Mouse (Mus musculus) lung, embryonic 15.5 days (tissue): Measurements from ENCODE around the gene Sgms2. TPM values are rescaled to one million over a fixed set of nuclear protein-coding genes. Genes with fewer than 3 reads are reported as not detected.
A peak's percentile ranks its signal among the peaks of the same experiment; 100 is the strongest.

Source experiments
- ATAC-seq: fragments of 200-750 bp; cut with Nextera tagmentation; 2 replicates; pipeline ENCODE4 v1.8.0; 2017; ENCODE audit warnings: moderate number of reproducible peaks, borderline replicate concordance; ENCODE audit not compliant: low FRiP score, low TSS enrichment; ENCODE audit errors: extremely low read depth
- H3K27ac ChIP-seq: fragments of 300-500 bp; sonication (generic); 2 replicates; pipeline ENCODE4 v1.5.1; 2015; ENCODE audit warnings: moderate library complexity, mild to moderate bottlenecking, inconsistent platforms
- H3K27me3 ChIP-seq: fragments of 300-500 bp; sonication (generic); 2 replicates; pipeline ENCODE4 v1.6.1; 2015; ENCODE audit warnings: inconsistent platforms
- H3K36me3 ChIP-seq: fragments of 300-500 bp; sonication (generic); 2 replicates; pipeline ENCODE4 v1.6.1; 2015; ENCODE audit warnings: inconsistent platforms
- H3K4me1 ChIP-seq: fragments of 300-500 bp; sonication (generic); 2 replicates; pipeline ENCODE4 v1.6.1; 2015; ENCODE audit warnings: inconsistent platforms
- H3K4me2 ChIP-seq: fragments of 300-500 bp; sonication (generic); 2 replicates; pipeline ENCODE4 v1.6.1; 2015; ENCODE audit warnings: inconsistent platforms, mild to moderate bottlenecking, moderate library complexity
- H3K4me3 ChIP-seq: fragments of 300-500 bp; sonication (generic); 2 replicates; pipeline ENCODE4 v1.5.1; 2015; ENCODE audit warnings: mild to moderate bottlenecking, inconsistent platforms
- H3K9ac ChIP-seq: fragments of 300-500 bp; sonication (generic); 2 replicates; pipeline ENCODE4 v1.6.1; 2015; ENCODE audit warnings: inconsistent platforms
- H3K9me3 ChIP-seq: fragments of 300-500 bp; sonication (generic); 2 replicates; pipeline ENCODE4 v1.6.1; 2016; ENCODE audit warnings: inconsistent platforms
- WGBS: fragments of 180-500 bp; shearing (Covaris S2); methylation state at CpG from one replicate; pipeline ENCODE4 v1.1.7; 2015; 5-methylcytosine and 5-hydroxymethylcytosine counted together
- polyA plus RNA-seq: library from polyadenylated mRNA; unstranded; fragments of >200 nt; fragmentation: Nextera tagmentation; extraction: Ambion mirVana; gene quantifications from 2 replicates; pipeline ENCODE4 v1.2.1, GENCODE M21; 2015

The Sgms2 gene
- polyA plus RNA-seq, 1 experiment from 2014 or later: 2.9 TPM

- Histone ChIP-seq H3K9ac (no peak overlapping the region), H3K9me3 (no peaks in the 10 kb centered on the region), H3K4me3 (no peak overlapping the region), H3K36me3 (no peaks in the 10 kb centered on the region), H3K4me2 (no peak overlapping the region), H3K27ac (no peak overlapping the region), H3K4me1 (0 out of 2 replicates have a peak, but pooled peaks cover 4% of the 10 kb centered on the region), H3K27me3 (no peaks in the 10 kb centered on the region)
- WGBS: 67% methylated on average over 14 of the region's 14 CpGs
- ATAC-seq: no peak
Measured at GRCm38 (mm10) chr3:131322081-131322815, 169.0 kb downstream of the Sgms2 start.

- Histone ChIP-seq H3K4me1 (0 out of 2 replicates have a peak, but pooled peaks cover 4% of the 10 kb centered on the region), H3K36me3 (no peaks in the 10 kb centered on the region), H3K4me2 (no peak overlapping the region), H3K9me3 (no peaks in the 10 kb centered on the region), H3K27me3 (no peaks in the 10 kb centered on the region), H3K4me3 (no peak overlapping the region), H3K9ac (no peak overlapping the region), H3K27ac (no peak overlapping the region)
- WGBS: 7% methylated on average over 3 of the region's 3 CpGs
- no peak for ATAC-seq
Measured at GRCm38 (mm10) chr3:131320184-131320583, 171.0 kb downstream of the Sgms2 start.

GRCm38 (mm10) chr3:131318211-131318610 is 173.0 kb downstream of the Sgms2 start:
- WGBS: 43% methylated on average over 2 of the region's 2 CpGs
- H3K4me2 ChIP-seq: no peak overlapping the region
- no peak for ATAC-seq

GRCm38 (mm10) chr3:131317126-131317525 is 174.1 kb downstream of the Sgms2 start:
- peak; percentile 49; the same call in 1 of the 2 replicates for ATAC-seq
- WGBS: 56% methylated on average over 1 of the region's 1 CpGs
- H3K27me3 ChIP-seq: no peaks in the 10 kb centered on the region
- no peak overlapping the region for H3K27ac ChIP-seq
- H3K4me2 ChIP-seq: no peak overlapping the region
- H3K4me3 ChIP-seq: no peak overlapping the region
- no peaks in the 10 kb centered on the region for H3K36me3 ChIP-seq
- 0 out of 2 replicates have a peak, but pooled peaks cover 4% of the 10 kb centered on the region for H3K4me1 ChIP-seq
- H3K9me3 ChIP-seq: no peaks in the 10 kb centered on the region
- no peak overlapping the region for H3K9ac ChIP-seq

More at GRCm38 (mm10) chr3:131318211-131318610, 173.0 kb downstream of the Sgms2 start:
- H3K27ac ChIP-seq: no peak overlapping the region
- H3K4me3 ChIP-seq: no peak overlapping the region
- H3K9ac ChIP-seq: no peak overlapping the region
- 0 out of 2 replicates have a peak, but pooled peaks cover 4% of the 10 kb centered on the region for H3K4me1 ChIP-seq
- H3K36me3 ChIP-seq: no peaks in the 10 kb centered on the region
- H3K27me3 ChIP-seq: no peaks in the 10 kb centered on the region
- no peaks in the 10 kb centered on the region for H3K9me3 ChIP-seq

- no peak overlapping the region for H3K9ac ChIP-seq
Measured at GRCm38 (mm10) chr3:131315957-131316510, 175.2 kb downstream of the Sgms2 start.

DNA sequence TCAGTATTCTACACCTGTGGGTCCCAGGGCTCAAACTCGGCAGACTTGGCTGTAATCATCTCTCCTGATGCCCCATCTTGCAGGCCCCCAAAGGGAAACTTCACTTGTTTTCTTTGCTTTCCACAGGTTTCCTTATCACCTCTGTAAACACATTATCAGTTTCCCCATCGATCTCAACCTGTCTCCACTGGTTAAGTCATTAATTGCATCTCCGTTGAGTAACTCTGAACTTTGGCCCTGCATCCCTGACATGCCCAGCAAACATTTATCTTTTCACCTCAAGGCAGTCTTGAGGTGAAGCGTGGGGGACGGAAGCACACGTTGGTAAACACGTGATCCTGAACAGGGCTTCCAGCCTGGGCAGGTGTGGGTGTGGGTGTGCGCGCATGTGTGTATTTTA is 178.9 kb downstream of the Sgms2 start:
- Histone ChIP-seq H3K4me2 (no peak overlapping the region), H3K4me1 (no peaks in the 10 kb centered on the region), H3K27ac (no peak overlapping the region), H3K9ac (no peak overlapping the region), H3K27me3 (no peaks in the 10 kb centered on the region), H3K4me3 (no peak overlapping the region), H3K36me3 (no peaks in the 10 kb centered on the region), H3K9me3 (no peaks in the 10 kb centered on the region; the same call in 1 of the 2 replicates)
- 21% methylated on average over 9 of the region's 9 CpGs for WGBS
- ATAC-seq: no peak

More at GRCm38 (mm10) chr3:131315957-131316510, 175.2 kb downstream of the Sgms2 start:
- no peaks in the 10 kb centered on the region for H3K9me3 ChIP-seq
- WGBS: 55% methylated on average over 4 of the region's 4 CpGs
- no peak overlapping the region for H3K27ac ChIP-seq
- H3K27me3 ChIP-seq: no peaks in the 10 kb centered on the region
- ATAC-seq: no peak
- H3K36me3 ChIP-seq: no peaks in the 10 kb centered on the region
- no peak overlapping the region for H3K4me3 ChIP-seq
- H3K4me1 ChIP-seq: 0 out of 2 replicates have a peak, but pooled peaks cover 4% of the 10 kb centered on the region
- no peak overlapping the region for H3K4me2 ChIP-seq

- H3K4me3 ChIP-seq: no peak overlapping the region
- H3K36me3 ChIP-seq: no peaks in the 10 kb centered on the region
- WGBS: 68% methylated on average over 4 of the region's 4 CpGs
- no peaks in the 10 kb centered on the region for H3K4me1 ChIP-seq
- H3K4me2 ChIP-seq: no peak overlapping the region
- no peak overlapping the region for H3K9ac ChIP-seq
- H3K27ac ChIP-seq: no peak overlapping the region
- H3K9me3 ChIP-seq: no peaks in the 10 kb centered on the region; the same call in 1 of the 2 replicates
- no peak for ATAC-seq
- no peaks in the 10 kb centered on the region for H3K27me3 ChIP-seq
Measured at GRCm38 (mm10) chr3:131310572-131310971, 180.6 kb downstream of the Sgms2 start.

DNA sequence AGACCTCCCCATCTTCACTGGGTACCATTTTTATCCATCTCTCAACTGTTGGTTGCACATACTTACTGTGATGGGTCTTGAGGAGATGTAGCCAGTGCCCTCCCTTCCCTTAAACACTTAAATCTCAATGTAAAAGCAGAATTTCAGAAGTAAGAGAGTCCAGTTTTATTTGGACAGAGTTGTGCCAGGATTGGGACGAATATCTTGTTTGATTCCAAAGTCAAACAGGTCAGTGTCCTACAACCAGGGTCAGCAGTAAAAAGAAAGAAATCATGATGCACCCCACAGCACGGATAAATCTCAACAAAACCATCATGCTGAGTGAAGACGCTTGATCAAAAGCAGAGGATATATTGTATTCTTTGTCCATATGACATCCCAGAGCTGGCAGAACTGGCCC is 183.4 kb downstream of the Sgms2 start:
- 83% methylated on average over 3 of the region's 3 CpGs for whole genome bisulfite sequencing

DNA sequence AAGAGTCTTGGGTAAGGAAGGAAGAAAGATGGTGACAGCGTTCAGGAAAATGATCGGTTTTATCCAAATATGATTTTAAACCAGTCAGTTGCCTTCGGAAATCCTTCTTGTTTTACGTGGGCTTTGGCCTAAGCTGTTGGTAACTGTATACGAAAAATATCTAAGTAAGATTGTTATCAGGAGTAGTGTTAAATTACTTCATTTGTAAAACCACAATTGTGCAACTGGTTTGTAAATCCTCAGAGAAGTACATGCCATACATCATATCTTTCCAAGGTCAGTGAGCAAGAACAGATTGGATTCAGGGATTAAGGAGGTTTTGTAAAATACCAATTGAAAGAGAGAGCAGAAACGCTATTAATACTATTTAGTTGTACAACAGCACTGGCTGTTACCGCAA is 185.0 kb downstream of the Sgms2 start:
- Histone ChIP-seq H3K9ac (no peak overlapping the region), H3K36me3 (no peaks in the 10 kb centered on the region), H3K9me3 (no peaks in the 10 kb centered on the region; the same call in 1 of the 2 replicates), H3K4me2 (no peak overlapping the region), H3K4me1 (peaks cover 7% of the 10 kb centered on the region; the same call in 1 of the 2 replicates), H3K27me3 (no peaks in the 10 kb centered on the region), H3K27ac (no peak overlapping the region), H3K4me3 (no peak overlapping the region)
- 87% methylated on average over 7 of the region's 7 CpGs for WGBS
- ATAC-seq: no peak

More for the DNA sequence above, 183.4 kb downstream of the Sgms2 start:
- H3K4me1 ChIP-seq: no peaks in the 10 kb centered on the region
- no peak overlapping the region for H3K4me2 ChIP-seq
- no peak overlapping the region for H3K4me3 ChIP-seq
- H3K9me3 ChIP-seq: no peaks in the 10 kb centered on the region; the same call in 1 of the 2 replicates
- no peak for ATAC-seq
- no peaks in the 10 kb centered on the region for H3K36me3 ChIP-seq
- no peak overlapping the region for H3K27ac ChIP-seq
- no peak overlapping the region for H3K9ac ChIP-seq
- no peaks in the 10 kb centered on the region for H3K27me3 ChIP-seq

GRCm38 (mm10) chr3:131303320-131303714 is 187.9 kb downstream of the Sgms2 start:
- ATAC-seq: 0 out of 2 replicates have a peak, but pooled peaks have one; percentile 9
- no peaks in the 10 kb centered on the region for H3K27me3 ChIP-seq
- peak overlapping the region; percentile 74 for H3K4me3 ChIP-seq
- peak overlapping the region; percentile 54; the same call in 1 of the 2 replicates for H3K9ac ChIP-seq
- 20% methylated on average over 5 of the region's 5 CpGs for WGBS
- peak overlapping the region; percentile 98 for H3K4me2 ChIP-seq
- no peaks in the 10 kb centered on the region for H3K36me3 ChIP-seq
- peaks cover 7% of the 10 kb centered on the region; the same call in 1 of the 2 replicates for H3K4me1 ChIP-seq
- H3K9me3 ChIP-seq: no peaks in the 10 kb centered on the region
- H3K27ac ChIP-seq: no peak overlapping the region

- peak; percentile 95 for ATAC-seq
- no peaks in the 10 kb centered on the region for H3K9me3 ChIP-seq
- H3K27me3 ChIP-seq: no peaks in the 10 kb centered on the region
- H3K4me2 ChIP-seq: peak within 1 kb of the TSS; percentile 98
- WGBS: under 1% methylated on average over 71 of the region's 71 CpGs
- peak within 1 kb of the TSS; percentile 74 for H3K4me3 ChIP-seq
- H3K27ac ChIP-seq: peak within 1 kb of the TSS; percentile 43; the same call in 1 of the 2 replicates
- H3K36me3 ChIP-seq: no peaks in the 10 kb centered on the region
- H3K4me1 ChIP-seq: peaks cover 7% of the 10 kb centered on the region; the same call in 1 of the 2 replicates
- H3K9ac ChIP-seq: peak within 1 kb of the TSS; percentile 54
Measured at GRCm38 (mm10) chr3:131302452-131303319, 188.5 kb downstream of the Sgms2 start, which contains the start of gene Cyp2u1. Cyp2u1 (minus strand) TSS chr3:131303227.
